Mouse (Mus musculus) frontal cortex, adult (tissue): ENCODE data around the gene Plp1.

Source experiments
- ATAC-seq: cut with Nextera tagmentation; 2 replicates; pipeline ENCODE4 v1.9.2; 2017; ENCODE audit warnings: mild to moderate bottlenecking, moderate library complexity, mixed read lengths; ENCODE audit not compliant: low TSS enrichment

Gene Plp1

DNA sequence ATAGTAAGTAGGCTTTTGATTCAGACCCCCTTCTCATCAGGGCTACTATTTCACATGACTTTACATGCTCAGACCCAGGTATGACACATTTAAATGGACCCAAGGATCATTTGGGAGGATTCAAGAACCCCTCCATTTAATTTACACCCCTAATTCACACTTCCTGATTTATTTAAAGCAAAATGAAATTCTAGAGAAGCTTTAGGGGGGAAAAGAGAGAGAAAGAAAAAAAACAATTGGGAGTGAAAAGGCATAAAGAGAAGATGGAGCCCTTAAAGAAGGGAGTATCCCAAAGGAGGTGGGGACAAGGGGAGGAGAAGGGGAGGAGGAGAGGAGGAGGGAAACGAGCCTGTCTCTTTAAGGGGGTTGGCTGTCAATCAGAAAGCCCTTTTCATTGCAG, at the start of gene Plp1:
TSS of gene Plp1 (plus strand) at position 301 of the 400 bp plus-strand sequence.
- ATAC-seq = no peak

DNA sequence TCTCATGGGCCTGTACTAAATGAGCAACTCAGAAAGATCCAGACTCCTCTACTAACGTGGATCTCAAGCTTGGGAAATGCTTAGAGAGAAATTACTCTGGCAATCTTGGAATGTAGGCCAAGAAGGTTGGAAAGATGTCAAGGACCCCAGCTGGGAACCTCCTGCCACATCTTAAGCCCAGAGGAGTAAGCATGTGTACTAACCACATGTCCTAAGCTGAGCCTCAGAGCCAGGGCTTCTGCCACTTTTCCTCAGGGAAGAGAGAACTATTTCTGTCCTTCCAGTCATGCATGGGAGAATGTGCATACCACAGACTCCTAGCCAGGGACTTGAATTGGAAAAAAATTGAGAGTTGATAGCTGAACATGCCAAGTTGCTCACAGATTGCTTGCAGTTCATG, 49.4 kb upstream of the Plp1 start:
- ATAC-seq = no peak

DNA sequence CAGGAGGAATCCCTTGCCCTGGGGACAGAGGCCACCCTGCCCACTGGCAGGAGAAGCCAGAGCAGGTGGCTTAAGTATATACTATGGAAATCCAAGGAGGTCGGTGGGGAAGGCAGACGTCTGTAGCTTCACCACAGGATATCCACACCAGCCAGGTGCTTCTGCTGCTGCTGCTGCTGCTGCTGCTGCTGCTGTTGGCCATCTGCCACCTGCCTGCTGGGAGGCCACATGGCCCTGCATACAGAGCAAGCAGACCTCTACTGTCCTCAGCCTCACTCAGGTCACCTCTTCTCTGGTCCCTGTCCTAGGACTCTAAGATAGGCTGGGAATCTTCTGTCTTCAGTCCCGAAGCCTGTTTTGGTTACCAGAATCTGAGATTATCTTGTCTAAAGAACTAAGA, 44.4 kb upstream of the Plp1 start:
- no peak for ATAC-seq

DNA sequence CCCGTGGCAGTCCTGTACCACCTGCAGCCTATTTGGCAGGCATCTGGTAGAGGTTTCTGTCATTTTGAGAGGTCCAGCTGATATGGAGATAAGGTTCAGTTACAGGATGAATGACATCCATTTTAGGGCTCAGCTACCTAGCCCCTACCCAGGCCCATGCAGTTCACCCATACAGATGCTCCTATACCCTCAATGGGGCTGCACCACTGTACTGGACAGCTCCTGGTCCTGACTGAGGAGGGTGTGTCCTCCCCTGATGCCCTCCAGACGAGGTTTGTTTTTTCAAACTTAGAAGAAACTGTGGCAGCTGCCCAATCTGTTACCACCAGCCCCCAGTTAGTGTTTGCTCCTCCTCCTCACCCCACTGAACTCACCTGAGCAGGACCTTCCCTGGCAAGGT, 43.2 kb upstream of the Plp1 start:
- ATAC-seq = no peak

DNA sequence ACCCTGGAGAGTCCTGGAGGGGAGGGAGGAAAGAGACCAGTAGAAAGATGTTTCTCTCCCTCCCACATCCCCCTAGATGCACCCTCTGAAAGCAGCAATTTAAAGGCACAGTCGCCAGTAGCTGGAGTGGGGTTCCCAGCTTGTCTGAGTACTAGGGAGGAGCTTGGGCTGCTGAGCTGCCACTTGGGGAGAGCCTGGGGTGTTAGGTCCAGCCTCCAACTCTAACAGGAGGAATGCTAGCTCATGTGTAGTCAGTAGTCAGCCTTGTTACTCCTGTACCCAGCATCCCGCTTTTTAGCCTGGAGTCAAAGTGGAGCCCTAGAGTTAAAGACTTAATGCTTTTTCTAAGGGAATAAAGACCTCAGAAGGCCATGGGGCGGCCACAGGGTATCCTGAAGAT, 42.4 kb upstream of the Plp1 start, which contains the start of gene Glra4:
TSS of gene Glra4 (minus strand) at position 101 of the 400 bp plus-strand sequence.
- ATAC-seq = no peak

DNA sequence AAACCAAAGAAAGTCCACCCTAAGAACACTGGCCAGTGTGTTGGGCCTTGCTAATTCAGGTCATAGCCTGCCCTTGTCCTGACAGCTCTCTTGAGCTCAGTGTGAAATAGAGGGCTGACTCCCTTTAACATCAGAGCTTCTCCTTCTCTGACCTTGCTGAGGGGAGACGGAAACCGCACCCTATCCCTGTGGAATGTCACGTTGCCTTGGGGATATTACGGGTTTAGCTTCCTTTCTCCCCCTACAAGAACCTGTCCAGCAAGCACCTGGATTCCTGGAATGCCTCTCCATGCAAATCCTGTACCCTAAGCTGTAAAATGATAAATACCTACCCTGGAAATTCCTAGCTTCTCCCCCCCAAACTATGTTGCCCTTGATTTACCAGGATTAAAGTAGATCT, 33.0 kb upstream of the Plp1 start:
- ATAC-seq = no peak

DNA sequence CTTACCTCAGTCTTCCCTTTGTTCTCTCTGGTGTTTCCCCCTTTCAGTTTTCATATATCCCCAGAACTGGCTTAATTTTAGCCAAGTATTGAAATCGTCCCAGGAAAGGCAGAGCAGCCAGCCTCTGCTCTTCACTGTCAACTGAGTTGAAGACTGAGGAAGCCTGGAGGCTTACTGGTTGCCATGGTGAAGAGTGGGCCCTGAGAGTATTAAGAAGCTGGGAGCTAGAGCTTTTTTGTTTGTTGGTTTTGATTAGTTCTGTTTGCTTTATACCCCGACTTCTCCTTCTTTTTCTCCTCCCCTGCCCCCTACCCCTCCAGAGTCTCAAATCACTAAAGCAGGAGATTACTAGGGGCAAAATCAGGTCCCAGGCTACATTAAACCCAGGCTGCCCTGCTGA, 25.2 kb upstream of the Plp1 start:
- no peak for ATAC-seq

DNA sequence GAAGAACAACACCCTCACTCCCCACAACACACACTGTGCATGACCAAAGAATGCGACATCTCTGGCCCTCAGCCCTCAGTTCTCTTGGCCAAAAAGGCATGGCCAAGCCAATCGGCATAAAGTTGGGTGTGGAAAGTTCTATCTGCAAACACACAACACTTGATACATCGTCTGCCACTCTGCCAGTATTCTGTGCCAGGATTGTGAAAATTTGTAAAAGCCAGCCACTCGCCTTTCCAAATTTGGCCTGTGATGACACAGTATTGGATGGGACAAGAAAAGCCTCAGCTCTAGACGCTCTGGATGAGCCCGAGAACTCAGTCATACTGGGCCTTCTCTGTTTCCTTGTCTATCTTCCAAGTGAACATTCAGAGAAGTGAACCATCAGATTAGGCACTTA, 2.7 kb upstream of the Plp1 start:
- peak; percentile 38; the same call in 1 of the 2 replicates for ATAC-seq

DNA sequence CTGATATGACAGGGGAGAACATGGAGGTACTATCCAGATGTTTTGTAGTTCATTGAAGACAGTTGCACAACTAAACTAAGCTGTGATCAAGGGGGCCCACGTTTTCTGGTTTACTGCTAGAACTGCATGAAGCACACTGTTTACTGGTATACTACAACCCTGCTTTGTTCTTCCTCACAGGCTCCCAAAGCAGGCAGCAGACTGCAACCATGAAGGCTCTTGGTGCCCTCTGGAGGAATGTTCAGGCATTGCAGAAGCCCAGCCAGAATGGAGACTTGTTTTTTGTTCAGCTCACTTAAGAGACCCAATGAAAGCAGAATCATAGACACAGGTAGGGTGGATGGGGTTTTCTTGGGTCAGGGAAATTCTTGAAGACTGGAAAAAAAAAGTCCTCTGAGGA, 2.2 kb upstream of the Plp1 start:
- peak; percentile 98 for ATAC-seq

DNA sequence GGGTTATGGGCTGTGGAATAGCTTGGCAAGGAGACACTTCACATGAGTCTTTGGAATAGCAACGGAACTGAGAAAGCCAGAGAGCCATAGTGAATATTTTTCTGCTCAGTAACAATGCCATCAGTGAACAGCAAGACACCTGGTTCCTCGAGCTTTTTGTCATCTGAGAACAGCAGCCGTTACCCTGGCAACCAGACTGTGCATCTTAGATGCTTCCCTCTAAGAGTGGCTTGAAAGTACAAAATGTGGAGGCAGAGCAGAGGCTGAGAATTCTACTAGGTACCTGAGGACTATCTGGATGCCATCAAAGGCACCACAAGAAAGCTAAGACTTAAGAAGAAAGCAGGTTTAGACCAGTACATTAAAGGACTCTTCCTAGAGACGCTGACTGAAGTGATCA, 2.5 kb downstream of the Plp1 start:
- no peak for ATAC-seq

DNA sequence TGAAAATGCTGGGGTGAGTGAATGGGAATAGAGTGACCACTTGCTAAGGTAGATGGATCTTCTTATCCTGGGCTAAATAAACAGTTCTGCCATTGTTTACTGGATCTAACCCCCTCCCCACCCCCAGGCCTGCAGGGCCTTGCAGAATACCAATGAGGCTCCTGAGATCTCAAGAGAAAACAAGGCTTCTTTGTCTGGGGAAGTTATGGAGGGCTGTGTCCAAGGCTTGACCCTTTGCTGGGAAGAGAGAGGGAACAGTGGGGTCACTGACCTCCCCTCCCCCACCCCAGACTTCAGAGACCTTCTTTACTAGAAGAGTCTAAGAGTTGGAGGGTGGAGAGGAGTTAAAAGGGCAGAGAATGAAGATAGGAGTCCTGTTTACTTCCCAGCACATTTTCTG, 6.1 kb downstream of the Plp1 start:
- ATAC-seq = no peak

DNA sequence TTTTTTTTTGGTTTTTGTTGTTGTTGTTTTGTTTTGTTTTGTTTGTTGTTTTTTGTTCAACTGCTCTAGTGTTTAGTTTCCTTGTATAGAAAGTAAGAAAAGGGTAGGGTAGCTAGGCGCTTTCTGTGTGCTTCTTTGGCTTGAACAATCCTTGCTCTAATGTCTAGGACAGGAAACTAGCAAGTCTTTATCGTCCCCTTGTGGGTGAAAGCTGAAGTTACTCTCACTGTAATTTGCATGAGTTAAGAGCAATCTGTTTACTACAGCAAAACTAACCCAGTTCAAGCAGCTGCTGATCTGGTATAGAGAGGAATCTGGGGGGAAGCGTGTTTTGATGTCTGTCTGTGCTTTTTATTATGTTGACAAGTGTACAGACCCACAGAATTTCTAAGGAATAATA, 27.8 kb downstream of the Plp1 start:
- no peak for ATAC-seq

DNA sequence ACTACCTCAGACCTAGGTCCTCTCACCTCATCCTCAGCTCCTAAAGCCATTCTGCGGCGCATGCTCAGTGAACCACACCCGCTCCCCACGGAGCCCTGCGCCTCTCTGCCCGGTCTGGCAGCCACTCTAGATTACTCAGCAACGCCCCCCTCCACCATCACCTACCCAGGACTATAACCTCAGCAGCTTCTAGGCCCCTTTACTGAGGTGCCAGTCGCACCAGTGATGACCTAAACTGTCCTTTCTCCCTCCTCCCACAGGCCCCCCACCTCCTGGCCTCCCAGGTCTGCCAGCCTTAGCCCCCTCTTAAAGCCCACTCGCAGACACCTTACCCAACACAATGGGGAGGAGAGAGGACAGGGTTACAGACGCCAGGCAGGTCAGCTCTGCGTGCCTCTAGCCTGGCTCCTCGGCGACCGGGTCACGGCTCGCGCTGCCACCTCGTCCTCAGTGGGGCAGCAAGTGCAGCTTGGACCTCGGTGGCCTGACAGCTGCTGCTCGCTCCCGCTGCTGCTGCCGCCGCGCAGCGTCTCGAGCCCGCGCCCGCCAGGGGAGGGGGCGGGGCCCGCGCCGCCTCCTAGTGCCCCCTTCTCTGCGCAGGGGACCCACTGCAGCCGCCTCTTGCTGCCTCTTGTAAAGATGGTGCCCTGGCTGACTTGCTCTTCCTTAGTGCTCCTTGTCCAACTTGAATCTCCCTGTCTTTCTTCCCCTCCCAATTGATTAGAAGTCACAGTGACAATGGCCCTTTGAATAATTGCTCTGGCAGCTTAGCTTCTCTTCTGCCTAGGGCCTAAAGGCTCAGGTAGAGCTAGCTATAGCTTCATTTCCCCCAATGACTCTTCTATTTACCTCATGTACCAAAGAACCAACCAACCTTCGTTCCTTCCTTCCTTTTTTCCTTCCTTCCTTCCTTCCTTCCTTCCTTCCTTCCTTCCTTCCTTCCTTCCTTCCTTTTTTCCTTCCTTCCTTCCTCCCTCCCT, 45.9 kb downstream of the Plp1 start, which contains the start of gene Rab9b:
TSS of gene Rab9b (minus strand) at position 695 of the 980 bp plus-strand sequence.
- peak; percentile 98 for ATAC-seq
